Mouse (Mus musculus) lung, postnatal 0 days (tissue): ENCODE data around the gene Pax8.

Experiments
- CTCF ChIP-seq: IDR thresholded peaks from 2 replicates; pipeline ENCODE4 v1.5.1; 2016; ENCODE audit warnings: antibody characterized with exemption, mild to moderate bottlenecking
- EP300 ChIP-seq: IDR thresholded peaks from 2 replicates; pipeline ENCODE4 v1.6.1; 2016; ENCODE audit warnings: antibody characterized with exemption, mild to moderate bottlenecking, control low read depth

GRCm38 (mm10) chr2:24425630-24426029 is 49.8 kb downstream of the Pax8 start:
- TF ChIP-seq EP300, result no peak
- TF ChIP-seq CTCF, result no peak
